Mouse (Mus musculus) liver, adult 10 weeks (tissue): ENCODE results near the gene Lrrn2. TPM values are rescaled to one million over a fixed set of nuclear protein-coding genes. Genes with fewer than 3 reads are reported as not detected.

Experiments used
- polyA plus RNA-seq: library from polyadenylated mRNA; stranded (reverse); fragments of 350-450 nt; fragmentation: Illumina TruSeq; extraction: RNeasy Lipid Tissue Mini Kit (QIAGEN cat#74804); gene quantifications from one replicate; pipeline ENCODE4 v1.2.3, GENCODE M21; 2014; ENCODE audit warnings: low read depth, low replicate concordance

The Lrrn2 gene
- polyA plus RNA-seq = not detected

GRCm38 (mm10) chr1:132880161-132881005, at the start of gene Lrrn2:
Gene Lrrn2, plus strand, starts transcription at chr1:132880273.

Other genes starting within 250 kb of the Lrrn2 start
- gene Nfasc, start 138.5 kb upstream of the Lrrn2 start, polyA plus RNA-seq = not detected
- gene Mdm4, start 150.3 kb downstream of the Lrrn2 start, polyA plus RNA-seq = 36.1 TPM
- 1.9 TPM for gene Pik3c2b, start 165.4 kb downstream of the Lrrn2 start, polyA plus RNA-seq